Mouse (Mus musculus) retina, embryonic 14.5 days (tissue): ENCODE data around the gene Src.

ENCODE experiments used
- DNase-seq: peaks from one replicate; pipeline ENCODE4 v3.0.0-alpha.2; 2015; ENCODE audit warnings: low spot score

Src gene

GRCm38 (mm10) chr2:157436496-157436895, 18.3 kb downstream of the Src start:
- DNase-seq = no peak

GRCm38 (mm10) chr2:157437123-157437522, 18.9 kb downstream of the Src start:
- DNase-seq = no peak

GRCm38 (mm10) chr2:157441363-157441762, 23.1 kb downstream of the Src start:
- no peak for DNase-seq

- DNase-seq = no peak
These were observed 29.3 kb downstream of the Src start for GRCm38 (mm10) chr2:157447297-157448158.

GRCm38 (mm10) chr2:157448356-157448755, 30.1 kb downstream of the Src start:
- DNase-seq = no peak

GRCm38 (mm10) chr2:157450905-157451304, 32.7 kb downstream of the Src start:
- DNase-seq = no peak

GRCm38 (mm10) chr2:157451372-157452040, 33.3 kb downstream of the Src start:
- DNase-seq = no peak

- DNase-seq = peak; percentile 96
These were observed 39.0 kb downstream of the Src start for GRCm38 (mm10) chr2:157457100-157457806.

GRCm38 (mm10) chr2:157458472-157458871, 40.2 kb downstream of the Src start:
- peak; percentile 93 for DNase-seq

- DNase-seq = peak; percentile 73
These were observed 41.5 kb downstream of the Src start for GRCm38 (mm10) chr2:157459736-157460135.

GRCm38 (mm10) chr2:157462776-157463710, 44.8 kb downstream of the Src start:
- DNase-seq = peak; percentile 88

GRCm38 (mm10) chr2:157463887-157464745, 45.9 kb downstream of the Src start:
- peak; percentile 44 for DNase-seq

GRCm38 (mm10) chr2:157464746-157465126, 46.5 kb downstream of the Src start:
- DNase-seq = peak; percentile 91

GRCm38 (mm10) chr2:157466836-157467235, 48.6 kb downstream of the Src start:
- no peak for DNase-seq

- DNase-seq = no peak
These were observed 50.0 kb downstream of the Src start for GRCm38 (mm10) chr2:157468130-157468796.

GRCm38 (mm10) chr2:157471292-157471691, 53.0 kb downstream of the Src start:
- no peak for DNase-seq

GRCm38 (mm10) chr2:157471737-157472136, 53.5 kb downstream of the Src start:
- no peak for DNase-seq

- DNase-seq = no peak
These were observed 54.2 kb downstream of the Src start for GRCm38 (mm10) chr2:157472469-157472868.

- no peak for DNase-seq
These were observed 56.1 kb downstream of the Src start for GRCm38 (mm10) chr2:157474269-157474729.
